11 mouse cellular contexts compared by ENCODE assay signal in genomic region chr16:34959261-34959660, GRCm38 (mm10).
DNase-seq lines count a peak whose midpoint lies in the region; ATAC-seq and TF ChIP-seq lines count a peak whose summit lies in the region.
"Had no signal": no experiment of that assay in that cellular context is flagged by ENCODE, and none has a peak within 500 bp of the region (broad histone marks: within the 10 kb centered on the region; RNA-seq: fewer than 3 reads in every experiment).

No protein-coding gene starts in this region.

- 0 out of 2 replicates have a peak, but pooled peaks cover 4% of the 10 kb centered on the region for H3K9me3 ChIP-seq in embryonic facial prominence, embryonic 12.5 days
- peaks cover 6% of the 10 kb centered on the region; the same call in 1 of the 2 replicates for H3K9me3 ChIP-seq in embryonic facial prominence, embryonic 10.5 days
- H3K9me3 ChIP-seq in kidney, embryonic 16.5 days (ENCODE audit: low read length) = 0 out of 2 replicates have a peak, but pooled peaks cover 5% of the 10 kb centered on the region
- no peaks in the 10 kb centered on the region for H3K9me3 ChIP-seq in kidney, postnatal 0 days (replicated peaks; ENCODE audit: low read length)
- H3K9me3 ChIP-seq in forebrain, embryonic 13.5 days (replicated peaks) = peaks cover 4% of the 10 kb centered on the region; the same call in 1 of the 2 replicates
- H3K9me3 ChIP-seq in forebrain, embryonic 11.5 days (ENCODE audit: control insufficient read depth, low read length) = no peaks in the 10 kb centered on the region

- ATAC-seq in embryonic facial prominence, embryonic 12.5 days (ENCODE audit: insufficient number of reproducible peaks, insufficient read depth, low FRiP score, low TSS enrichment) = no peak
- no peak for ATAC-seq in kidney, embryonic 16.5 days (ENCODE audit: low FRiP score, low TSS enrichment)
- no peak for ATAC-seq in kidney, postnatal 0 days (replicated peaks; ENCODE audit: low FRiP score, low read depth)
- ATAC-seq in forebrain, embryonic 13.5 days = no peak
- no peak for ATAC-seq in forebrain, embryonic 11.5 days (replicated peaks; ENCODE audit: low FRiP score)

- no peak for TF ChIP-seq CTCF in kidney, postnatal 0 days (IDR thresholded peaks at IDR 0.05; ENCODE audit: low read depth)
- TF ChIP-seq CTCF in small intestine, adult 2 months (IDR thresholded peaks at IDR 0.05; ENCODE audit: extremely low read depth, insufficient read length, insufficient replicate concordance, low read depth, low read length) = no peak

- no peak overlapping the region for H3K4me2 ChIP-seq in embryonic facial prominence, embryonic 12.5 days (replicated peaks)
- no peak overlapping the region for H3K4me2 ChIP-seq in kidney, embryonic 16.5 days (replicated peaks; ENCODE audit: low read depth, low read length)
- H3K4me2 ChIP-seq in kidney, postnatal 0 days (ENCODE audit: low read length) = no peak overlapping the region
- no peak overlapping the region for H3K4me2 ChIP-seq in forebrain, embryonic 13.5 days
- H3K4me2 ChIP-seq in forebrain, embryonic 11.5 days (ENCODE audit: low read depth, low read length, severe bottlenecking) = no peak overlapping the region
- H3K4me2 ChIP-seq: hindbrain, embryonic 14.5 days; liver, embryonic 11.5 days had no signal

- no peaks in the 10 kb centered on the region for H3K27me3 ChIP-seq in embryonic facial prominence, embryonic 12.5 days
- H3K27me3 ChIP-seq in embryonic facial prominence, embryonic 10.5 days (replicated peaks; ENCODE audit: low read depth, poor library complexity, severe bottlenecking) = peaks cover 14% of the 10 kb centered on the region; the same call in 1 of the 2 replicates
- H3K27me3 ChIP-seq in kidney, embryonic 16.5 days (ENCODE audit: insufficient read depth, low read length) = no peaks in the 10 kb centered on the region
- H3K27me3 ChIP-seq in kidney, postnatal 0 days (ENCODE audit: insufficient read depth, low read length) = no peaks in the 10 kb centered on the region
- H3K27me3 ChIP-seq in small intestine, adult 2 months (ENCODE audit: control insufficient read depth, insufficient read depth, low read length) = no peaks in the 10 kb centered on the region
- H3K27me3 ChIP-seq in forebrain, embryonic 13.5 days = no peaks in the 10 kb centered on the region
- H3K27me3 ChIP-seq in forebrain, embryonic 11.5 days (ENCODE audit: control insufficient read depth, insufficient read depth, low read length) = no peaks in the 10 kb centered on the region

- H3K9ac ChIP-seq in embryonic facial prominence, embryonic 12.5 days = no peak overlapping the region
- H3K9ac ChIP-seq in kidney, embryonic 16.5 days (replicated peaks; ENCODE audit: low read length) = no peak overlapping the region
- H3K9ac ChIP-seq in kidney, postnatal 0 days (ENCODE audit: low read depth, low read length) = no peak overlapping the region
- no peak overlapping the region for H3K9ac ChIP-seq in forebrain, embryonic 13.5 days
- no peak overlapping the region for H3K9ac ChIP-seq in forebrain, embryonic 11.5 days (ENCODE audit: low read length)
- H3K9ac ChIP-seq: hindbrain, embryonic 14.5 days had no signal

- H3K4me3 ChIP-seq in embryonic facial prominence, embryonic 12.5 days = no peak overlapping the region
- H3K4me3 ChIP-seq in embryonic facial prominence, embryonic 10.5 days = no peak overlapping the region
- no peak overlapping the region for H3K4me3 ChIP-seq in kidney, embryonic 16.5 days (ENCODE audit: low read length)
- no peak overlapping the region for H3K4me3 ChIP-seq in kidney, postnatal 0 days (replicated peaks; ENCODE audit: low read depth, low read length)
- H3K4me3 ChIP-seq in small intestine, adult 2 months (ENCODE audit: low read depth, low read length) = no peak overlapping the region
- no peak overlapping the region for H3K4me3 ChIP-seq in forebrain, embryonic 13.5 days
- no peak overlapping the region for H3K4me3 ChIP-seq in forebrain, embryonic 11.5 days (ENCODE audit: low read depth, low read length)
- H3K4me3 ChIP-seq: myocyte had no signal

- no peak for DNase-seq in embryonic facial prominence, embryonic 10.5 days (ENCODE audit: low spot score)
- DNase-seq in kidney, adult 18-20 months = no peak
- DNase-seq in kidney, postnatal 0 days (ENCODE audit: low spot score) = peak; percentile 79
- DNase-seq in forebrain, embryonic 11.5 days (ENCODE audit: low spot score) = no peak

- no peak for TF ChIP-seq POLR2A in small intestine, adult 2 months (IDR thresholded peaks at IDR 0.05; ENCODE audit: low read depth, low read length)

- WGBS in embryonic facial prominence, embryonic 12.5 days = 72% methylated on average over 5 of the region's 5 CpGs
- 77% methylated on average over 5 of the region's 5 CpGs for WGBS in embryonic facial prominence, embryonic 10.5 days
- 52% methylated on average over 5 of the region's 5 CpGs for WGBS in kidney, embryonic 16.5 days
- 43% methylated on average over 5 of the region's 5 CpGs for WGBS in kidney, postnatal 0 days
- 75% methylated on average over 5 of the region's 5 CpGs for WGBS in small intestine, adult 2 months
- WGBS in forebrain, embryonic 13.5 days = 67% methylated on average over 5 of the region's 5 CpGs
- 80% methylated on average over 5 of the region's 5 CpGs for WGBS in forebrain, embryonic 11.5 days

- peaks cover 36% of the 10 kb centered on the region for H3K4me1 ChIP-seq in embryonic facial prominence, embryonic 12.5 days
- H3K4me1 ChIP-seq in embryonic facial prominence, embryonic 10.5 days = peaks cover 51% of the 10 kb centered on the region
- H3K4me1 ChIP-seq in kidney, embryonic 16.5 days (ENCODE audit: insufficient read depth, low read length) = peaks cover 58% of the 10 kb centered on the region
- peaks cover 39% of the 10 kb centered on the region for H3K4me1 ChIP-seq in kidney, postnatal 0 days (replicated peaks; ENCODE audit: insufficient read depth, low read length)
- peaks cover 5% of the 10 kb centered on the region for H3K4me1 ChIP-seq in small intestine, adult 2 months (ENCODE audit: control insufficient read depth, insufficient read depth, insufficient read length, low read length)
- peaks cover 20% of the 10 kb centered on the region for H3K4me1 ChIP-seq in forebrain, embryonic 13.5 days
- H3K4me1 ChIP-seq in forebrain, embryonic 11.5 days (replicated peaks; ENCODE audit: control insufficient read depth, insufficient read depth, low read length) = peaks cover 4% of the 10 kb centered on the region; the same call in 1 of the 2 replicates

- H3K36me3 ChIP-seq in embryonic facial prominence, embryonic 12.5 days = 0 out of 2 replicates have a peak, but pooled peaks cover 4% of the 10 kb centered on the region
- H3K36me3 ChIP-seq in embryonic facial prominence, embryonic 10.5 days (replicated peaks) = peaks cover 6% of the 10 kb centered on the region; the same call in 1 of the 2 replicates
- peaks cover 14% of the 10 kb centered on the region for H3K36me3 ChIP-seq in kidney, embryonic 16.5 days (ENCODE audit: insufficient read depth, low read length)
- peaks cover 14% of the 10 kb centered on the region; the same call in 1 of the 2 replicates for H3K36me3 ChIP-seq in kidney, postnatal 0 days (ENCODE audit: insufficient read depth, low read length)
- peaks cover 72% of the 10 kb centered on the region for H3K36me3 ChIP-seq in small intestine, adult 2 months (ENCODE audit: control insufficient read depth, insufficient read depth, low read length)
- H3K36me3 ChIP-seq in forebrain, embryonic 13.5 days (ENCODE audit: poor library complexity, severe bottlenecking) = no peaks in the 10 kb centered on the region
- H3K36me3 ChIP-seq in forebrain, embryonic 11.5 days (ENCODE audit: control insufficient read depth, insufficient read depth, low read length) = no peaks in the 10 kb centered on the region

- H3K27ac ChIP-seq in embryonic facial prominence, embryonic 12.5 days = peak overlapping the region; percentile 61; the same call in 1 of the 2 replicates
- H3K27ac ChIP-seq in embryonic facial prominence, embryonic 10.5 days (replicated peaks) = no peak overlapping the region
- H3K27ac ChIP-seq in kidney, embryonic 16.5 days (ENCODE audit: low read length) = peak overlapping the region; percentile 88
- peak overlapping the region; percentile 81 for H3K27ac ChIP-seq in kidney, postnatal 0 days
- H3K27ac ChIP-seq in small intestine, adult 2 months (ENCODE audit: insufficient read depth, low read depth, low read length) = peak overlapping the region; percentile 60; the same call in 1 of the 2 replicates
- H3K27ac ChIP-seq in forebrain, embryonic 13.5 days = no peak overlapping the region
- H3K27ac ChIP-seq in forebrain, embryonic 11.5 days (ENCODE audit: low read depth, low read length) = no peak overlapping the region
- H3K27ac ChIP-seq: hindbrain, embryonic 14.5 days had no signal

Comparison
In these comparisons a context has a peak if more than half of its experiments do, and no peak if none do; other contexts are left out.
1. H3K27ac ChIP-seq: peak in embryonic facial prominence, embryonic 12.5 days (single experiment), kidney, embryonic 16.5 days (single experiment), kidney, postnatal 0 days (single experiment) and small intestine, adult 2 months (single experiment); none in embryonic facial prominence, embryonic 10.5 days (single experiment), forebrain, embryonic 13.5 days (single experiment) and forebrain, embryonic 11.5 days (single experiment).